Mouse (Mus musculus): ENCODE measurements around the gene Fam76a.

- peak; percentile 99; the same call in 1 of the 2 replicates for TF ChIP-seq CTCF (IDR thresholded peaks at IDR 0.05)
- no peak for TF ChIP-seq POLR2A (IDR thresholded peaks at IDR 0.05; ENCODE audit: insufficient read depth, low read depth, low read length)
- no peak for TF ChIP-seq EP300 (IDR thresholded peaks at IDR 0.05; ENCODE audit: insufficient read depth, low read depth, low read length)
These were observed 8.4 kb upstream of the Fam76a start for GRCm38 (mm10) chr4:132930784-132931183.
